Mouse (Mus musculus): Measurements from ENCODE around the gene Iqgap1.

- TF ChIP-seq CTCF (IDR thresholded peaks at IDR 0.05; ENCODE audit: borderline replicate concordance, extremely low read depth, insufficient read depth, insufficient read length) (no peak), POLR2A (IDR thresholded peaks at IDR 0.05; ENCODE audit: borderline replicate concordance, extremely low read depth, insufficient read depth, insufficient read length, poor library complexity, severe bottlenecking) (no peak)
Observed at GRCm38 (mm10) chr7:80702510-80702909, 123.3 kb downstream of the Iqgap1 start.

Measured in brain, embryonic 14.5 days (tissue).